Mouse (Mus musculus) liver, embryonic 14.5 days (tissue): ENCODE measurements at regions not wholly inside any gene's neighbourhood (a gene's known extent, or its start where the extent isn't known, plus 50 kb on each side); places are given as distances from the start of the nearest gene placed in this dataset.

Source experiments
- CTCF ChIP-seq: IDR thresholded peaks from 2 replicates; pipeline ENCODE4 v1.5.1; 2016; ENCODE audit warnings: antibody characterized with exemption, low read depth, control low read depth
- EP300 ChIP-seq: IDR thresholded peaks from 2 replicates; pipeline ENCODE4 v1.6.1; 2016; ENCODE audit warnings: antibody characterized with exemption, low read depth

- no peak for TF ChIP-seq CTCF
- TF ChIP-seq EP300, result no peak
These were observed 234.2 kb upstream of the Tbx18 start for GRCm38 (mm10) chr9:87965103-87965780.
